Mouse (Mus musculus) forebrain, embryonic 13.5 days (tissue): ENCODE data around the gene Grik4. TPM values are rescaled to one million over a fixed set of nuclear protein-coding genes. Genes with fewer than 3 reads are reported as not detected.
A peak's percentile ranks its signal among the peaks of the same experiment; 100 is the strongest.

Experiments
- ATAC-seq: fragments of 200-750 bp; cut with Nextera tagmentation; 2 replicates; pipeline ENCODE4 v1.8.0; 2017
- H3K27ac ChIP-seq: fragments of 300-500 bp; sonication (generic); 2 replicates; pipeline ENCODE4 v1.5.1; 2015; ENCODE audit warnings: inconsistent platforms, mild to moderate bottlenecking, moderate library complexity
- H3K27me3 ChIP-seq: fragments of 300-500 bp; sonication (generic); 2 replicates; pipeline ENCODE4 v1.6.1; 2015; ENCODE audit warnings: mild to moderate bottlenecking, inconsistent platforms
- H3K36me3 ChIP-seq: fragments of 300-500 bp; sonication (generic); 2 replicates; pipeline ENCODE4 v1.6.1; 2015; ENCODE audit warnings: mild to moderate bottlenecking, inconsistent platforms; ENCODE audit not compliant: poor library complexity, severe bottlenecking
- H3K4me1 ChIP-seq: fragments of 300-500 bp; sonication (generic); 2 replicates; pipeline ENCODE4 v1.6.1; 2015; ENCODE audit warnings: inconsistent platforms
- H3K4me2 ChIP-seq: fragments of 300-500 bp; sonication (generic); 2 replicates; pipeline ENCODE4 v1.6.1; 2015; ENCODE audit warnings: inconsistent platforms, mild to moderate bottlenecking, moderate library complexity
- H3K4me3 ChIP-seq: fragments of 300-500 bp; sonication (generic); 2 replicates; pipeline ENCODE4 v1.5.1; 2015; ENCODE audit warnings: mild to moderate bottlenecking, inconsistent platforms
- H3K9ac ChIP-seq: fragments of 300-500 bp; sonication (generic); 2 replicates; pipeline ENCODE4 v1.6.1; 2015; ENCODE audit warnings: mild to moderate bottlenecking, inconsistent platforms
- H3K9me3 ChIP-seq: fragments of 300-500 bp; sonication (generic); replicated peaks from 2 replicates; pipeline ENCODE4 v1.6.1; 2016; ENCODE audit warnings: inconsistent platforms
- WGBS: fragments of 180-500 bp; shearing (Covaris S2); methylation state at CpG from one replicate; pipeline ENCODE4 v1.1.7; 2015; 5-methylcytosine and 5-hydroxymethylcytosine counted together
- polyA plus RNA-seq: library from polyadenylated mRNA; unstranded; fragments of >200 nt; fragmentation: Nextera tagmentation; extraction: Ambion mirVana; gene quantifications from 2 replicates; pipeline ENCODE4 v1.2.1, GENCODE M21; 2015

The Grik4 gene
- polyA plus RNA-seq, 1 experiment from 2014 or later: 2.4 TPM

DNA sequence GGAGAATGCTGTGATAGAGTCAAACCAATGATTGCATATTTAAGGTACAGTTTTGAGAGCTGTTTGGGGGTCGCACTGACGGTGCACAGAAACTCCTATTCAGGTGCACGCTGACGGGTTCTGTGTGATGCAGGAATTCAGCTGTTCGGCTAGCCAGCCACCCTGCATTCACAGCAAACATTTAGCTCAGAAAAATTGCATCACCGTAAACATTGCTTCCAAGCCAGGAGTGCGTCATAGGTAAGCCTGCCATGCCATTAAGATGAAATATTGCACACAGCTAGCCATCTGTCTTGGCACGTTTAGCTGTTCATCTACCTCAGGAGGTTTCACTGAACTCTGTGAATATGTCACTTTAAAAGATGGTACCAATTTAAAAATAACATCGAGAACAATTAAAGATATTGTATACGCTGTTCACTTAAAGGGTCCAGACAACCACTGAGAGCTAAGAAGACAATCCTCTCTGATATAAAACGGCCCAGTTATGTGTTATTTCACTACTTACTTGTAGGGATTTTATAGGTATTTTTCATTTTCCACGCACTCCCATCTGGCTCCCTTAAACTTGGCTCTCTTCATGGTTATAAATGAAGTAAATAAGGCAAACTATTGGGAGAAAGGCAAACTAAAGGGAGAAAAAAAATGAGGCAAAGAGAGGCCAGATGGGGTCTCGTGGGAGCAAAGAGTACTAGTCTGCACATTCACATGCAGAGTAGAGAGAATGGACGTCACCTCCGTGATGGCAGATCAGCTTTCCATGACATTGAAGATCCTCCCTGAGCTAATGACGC, 453.5 kb downstream of the Grik4 start:
- Histone ChIP-seq H3K36me3 (no peaks in the 10 kb centered on the region), H3K4me2 (no peak overlapping the region), H3K27me3 (no peaks in the 10 kb centered on the region), H3K9ac (no peak overlapping the region), H3K27ac (no peak overlapping the region), H3K4me1 (peaks cover 16% of the 10 kb centered on the region), H3K9me3 (no peaks in the 10 kb centered on the region), H3K4me3 (no peak overlapping the region)
- ATAC-seq: no peak
- WGBS: 81% methylated on average over 16 of the region's 16 CpGs

- 91% methylated on average over 1 of the region's 1 CpGs for WGBS
- H3K4me2 ChIP-seq: no peak overlapping the region
- H3K9me3 ChIP-seq: no peaks in the 10 kb centered on the region
- no peak overlapping the region for H3K27ac ChIP-seq
- no peak overlapping the region for H3K4me3 ChIP-seq
- H3K9ac ChIP-seq: no peak overlapping the region
- no peaks in the 10 kb centered on the region for H3K36me3 ChIP-seq
- no peak for ATAC-seq
- no peaks in the 10 kb centered on the region for H3K27me3 ChIP-seq
- H3K4me1 ChIP-seq: peaks cover 16% of the 10 kb centered on the region
These were observed 456.2 kb downstream of the Grik4 start for GRCm38 (mm10) chr9:42488071-42488470.

DNA sequence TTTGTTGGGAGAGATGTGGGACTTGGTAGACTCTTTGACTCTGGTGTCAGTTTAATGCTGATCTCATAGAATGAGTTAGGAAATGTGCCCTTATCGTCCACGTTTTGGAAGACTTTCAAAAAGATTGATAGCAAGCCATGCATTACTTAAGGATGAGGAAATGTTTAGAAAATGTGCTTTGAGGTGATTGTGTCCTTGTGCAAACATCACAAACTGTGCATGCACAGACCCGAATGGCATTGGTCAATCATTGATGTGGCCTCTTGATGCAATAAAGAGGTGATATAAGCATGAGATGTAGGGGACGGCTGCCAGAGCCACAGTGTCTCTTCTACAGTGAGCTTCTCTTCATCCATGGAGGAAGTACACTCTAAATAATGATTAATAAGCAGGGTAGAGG, 457.4 kb downstream of the Grik4 start:
- Histone ChIP-seq H3K4me2 (no peak overlapping the region), H3K4me3 (no peak overlapping the region), H3K4me1 (peaks cover 14% of the 10 kb centered on the region), H3K9me3 (no peaks in the 10 kb centered on the region), H3K27me3 (no peaks in the 10 kb centered on the region), H3K9ac (no peak overlapping the region), H3K27ac (no peak overlapping the region), H3K36me3 (no peaks in the 10 kb centered on the region)
- 88% methylated on average over 4 of the region's 4 CpGs for WGBS
- no peak for ATAC-seq

DNA sequence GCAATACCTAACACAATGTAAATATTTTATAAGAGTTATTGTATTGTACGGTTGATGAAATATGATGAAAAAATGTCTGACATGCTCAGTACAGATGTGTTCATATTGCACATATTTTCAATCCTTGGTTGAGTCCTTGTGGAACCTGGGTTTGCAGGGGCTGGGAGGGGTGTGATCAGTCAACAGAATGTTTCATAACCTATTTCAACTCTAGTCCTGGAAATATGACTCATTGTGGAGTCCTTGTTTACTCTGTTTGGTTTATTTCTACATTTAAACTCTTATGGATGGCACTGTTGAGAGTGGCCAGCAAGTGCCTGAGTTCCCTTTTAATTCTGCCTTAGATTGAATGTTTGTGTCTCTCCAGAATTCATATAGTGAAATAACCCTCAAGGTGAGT, 459.6 kb downstream of the Grik4 start:
- Histone ChIP-seq H3K27me3 (no peaks in the 10 kb centered on the region), H3K4me2 (no peak overlapping the region), H3K4me3 (no peak overlapping the region), H3K4me1 (no peaks in the 10 kb centered on the region), H3K9ac (no peak overlapping the region), H3K36me3 (no peaks in the 10 kb centered on the region), H3K27ac (no peak overlapping the region), H3K9me3 (no peaks in the 10 kb centered on the region)
- 97% methylated on average over 1 of the region's 1 CpGs for whole genome bisulfite sequencing
- ATAC-seq: no peak

DNA sequence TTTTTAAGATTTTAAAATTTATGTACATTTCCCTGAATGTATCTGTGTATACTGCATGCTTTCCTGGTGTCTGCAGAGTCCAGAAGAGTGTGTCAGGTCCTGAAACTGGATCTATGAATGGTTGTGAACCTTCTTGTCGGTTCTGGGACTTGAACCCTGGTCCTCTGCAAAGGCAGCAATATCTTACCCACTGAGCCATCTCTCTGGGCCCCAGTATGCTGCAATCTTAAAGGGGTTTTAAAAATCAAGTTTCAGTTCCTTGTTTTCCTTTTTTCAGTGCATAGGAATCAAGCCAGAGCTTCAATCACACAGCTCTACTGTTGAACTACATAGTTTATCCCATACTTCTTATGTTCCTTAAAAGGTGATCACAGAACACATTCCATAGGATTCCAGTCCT, 461.3 kb downstream of the Grik4 start:
- Histone ChIP-seq H3K4me3 (no peak overlapping the region), H3K27ac (no peak overlapping the region), H3K36me3 (no peaks in the 10 kb centered on the region), H3K9me3 (no peaks in the 10 kb centered on the region), H3K27me3 (no peaks in the 10 kb centered on the region), H3K4me2 (no peak overlapping the region), H3K4me1 (no peaks in the 10 kb centered on the region), H3K9ac (no peak overlapping the region)
- no peak for ATAC-seq
- 84% methylated on average over 1 of the region's 1 CpGs for WGBS

- Histone ChIP-seq H3K4me1 (peaks cover 8% of the 10 kb centered on the region), H3K9ac (no peak overlapping the region), H3K27me3 (peaks cover 5% of the 10 kb centered on the region; the same call in 1 of the 2 replicates), H3K36me3 (no peaks in the 10 kb centered on the region), H3K4me3 (no peak overlapping the region), H3K4me2 (no peak overlapping the region), H3K9me3 (no peaks in the 10 kb centered on the region), H3K27ac (no peak overlapping the region)
- no peak for ATAC-seq
- 89% methylated on average over 4 of the region's 4 CpGs for WGBS
These were observed 468.1 kb downstream of the Grik4 start for GRCm38 (mm10) chr9:42476166-42476565.

DNA sequence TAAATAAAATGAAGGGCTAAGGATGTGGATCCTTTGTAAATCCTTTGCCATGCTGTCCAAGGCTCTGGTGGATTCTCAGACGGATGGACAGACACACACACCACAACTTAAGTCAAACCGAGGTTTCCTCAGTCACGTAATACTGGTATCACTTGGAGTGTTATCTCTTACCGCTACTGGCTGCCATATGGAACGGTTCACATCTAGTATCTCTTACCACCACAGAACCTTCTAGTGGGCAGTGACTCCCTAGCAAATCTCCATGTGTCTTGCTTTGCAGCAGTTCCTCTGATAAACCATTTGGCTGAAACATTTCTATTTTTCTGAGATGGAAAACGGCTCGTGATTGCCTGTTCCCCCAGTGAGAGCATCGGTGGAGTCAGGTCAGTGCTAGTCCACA, 470.0 kb downstream of the Grik4 start:
- no peak overlapping the region for H3K27ac ChIP-seq
- no peak overlapping the region for H3K4me3 ChIP-seq
- peaks cover 23% of the 10 kb centered on the region for H3K4me1 ChIP-seq
- H3K9ac ChIP-seq: no peak overlapping the region
- no peaks in the 10 kb centered on the region for H3K36me3 ChIP-seq
- no peak overlapping the region for H3K4me2 ChIP-seq
- 88% methylated on average over 8 of the region's 8 CpGs for WGBS
- ATAC-seq: no peak
- peaks cover 5% of the 10 kb centered on the region; the same call in 1 of the 2 replicates for H3K27me3 ChIP-seq
- H3K9me3 ChIP-seq: no peaks in the 10 kb centered on the region

- Histone ChIP-seq H3K4me2 (peak overlapping the region; percentile 90), H3K27ac (peak overlapping the region; percentile 70), H3K9ac (peak overlapping the region; percentile 90), H3K4me3 (peak overlapping the region; percentile 98), H3K36me3 (no peaks in the 10 kb centered on the region), H3K9me3 (no peaks in the 10 kb centered on the region), H3K4me1 (peaks cover 28% of the 10 kb centered on the region), H3K27me3 (peaks cover 5% of the 10 kb centered on the region; the same call in 1 of the 2 replicates)
- 5% methylated on average over 48 of the region's 49 CpGs for WGBS
- peak; percentile 96 for ATAC-seq
These were observed 472.2 kb downstream of the Grik4 start for GRCm38 (mm10) chr9:42471921-42472747.

DNA sequence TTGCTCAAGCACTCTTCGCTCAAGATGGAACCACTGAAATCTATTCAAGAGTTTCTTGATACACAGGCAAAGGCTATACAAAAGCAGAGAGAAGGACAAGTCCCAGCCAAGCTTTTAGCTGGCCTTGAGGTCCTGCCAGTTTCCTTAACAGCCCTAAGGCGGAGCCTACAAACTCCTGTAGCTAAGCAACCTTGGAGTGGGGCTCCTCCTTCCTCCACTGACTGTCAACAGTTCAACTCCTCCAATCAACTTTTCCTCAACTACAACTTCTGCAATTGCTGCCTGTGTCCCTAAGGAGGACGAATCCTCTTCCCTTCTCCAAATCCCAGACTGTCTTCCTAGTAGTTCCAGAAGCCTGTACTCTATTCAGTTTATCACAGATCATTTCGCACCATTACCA, 473.1 kb downstream of the Grik4 start:
- no peaks in the 10 kb centered on the region for H3K9me3 ChIP-seq
- H3K4me1 ChIP-seq: peaks cover 28% of the 10 kb centered on the region
- no peaks in the 10 kb centered on the region for H3K36me3 ChIP-seq
- peak overlapping the region; percentile 68 for H3K27ac ChIP-seq
- H3K27me3 ChIP-seq: peaks cover 5% of the 10 kb centered on the region; the same call in 1 of the 2 replicates
- no peak; the same call in 1 of the 2 replicates for ATAC-seq
- peak overlapping the region; percentile 98 for H3K4me3 ChIP-seq
- peak overlapping the region; percentile 90 for H3K4me2 ChIP-seq
- peak overlapping the region; percentile 90 for H3K9ac ChIP-seq
- WGBS: 49% methylated on average over 4 of the region's 4 CpGs

- no peak for ATAC-seq
- H3K9me3 ChIP-seq: no peaks in the 10 kb centered on the region
- 96% methylated on average over 15 of the region's 15 CpGs for WGBS
These were observed 475.0 kb downstream of the Grik4 start for GRCm38 (mm10) chr9:42469323-42469722.

DNA sequence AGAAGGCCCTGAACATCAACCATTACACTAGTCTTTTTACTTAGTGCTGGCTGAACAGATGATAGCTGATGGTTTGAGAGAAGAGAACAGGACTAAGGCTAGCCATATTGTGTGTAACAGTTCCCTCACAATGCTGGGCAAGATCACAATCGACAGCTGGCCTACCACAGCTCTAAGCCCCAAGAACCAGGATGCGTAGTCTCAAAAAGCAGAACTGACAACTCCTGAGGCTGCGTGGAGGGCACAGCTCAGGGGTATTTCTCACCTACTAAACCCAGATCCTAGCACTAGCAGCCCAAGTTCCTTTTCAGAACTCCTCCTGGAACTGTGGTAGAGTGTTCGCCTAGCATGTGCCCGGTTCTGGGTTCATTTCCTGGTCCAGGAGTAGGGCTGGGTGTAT, 475.9 kb downstream of the Grik4 start:
- no peak overlapping the region for H3K4me2 ChIP-seq
- H3K27ac ChIP-seq: no peak overlapping the region
- ATAC-seq: no peak
- H3K4me3 ChIP-seq: no peak overlapping the region
- H3K4me1 ChIP-seq: peaks cover 31% of the 10 kb centered on the region
- H3K9me3 ChIP-seq: no peaks in the 10 kb centered on the region
- H3K27me3 ChIP-seq: peaks cover 4% of the 10 kb centered on the region; the same call in 1 of the 2 replicates
- 91% methylated on average over 5 of the region's 5 CpGs for WGBS
- no peak overlapping the region for H3K9ac ChIP-seq
- no peaks in the 10 kb centered on the region for H3K36me3 ChIP-seq

More at GRCm38 (mm10) chr9:42469323-42469722, 475.0 kb downstream of the Grik4 start:
- H3K9ac ChIP-seq: no peak overlapping the region
- H3K27ac ChIP-seq: no peak overlapping the region
- H3K27me3 ChIP-seq: peaks cover 5% of the 10 kb centered on the region; the same call in 1 of the 2 replicates
- H3K4me3 ChIP-seq: no peak overlapping the region
- H3K36me3 ChIP-seq: no peaks in the 10 kb centered on the region
- peaks cover 28% of the 10 kb centered on the region for H3K4me1 ChIP-seq
- H3K4me2 ChIP-seq: no peak overlapping the region
